Mouse (Mus musculus) embryonic fibroblast, embryonic 13.5 days (primary cell): ENCODE results near the gene Sh2b1. TPM values are rescaled to one million over a fixed set of nuclear protein-coding genes. Genes with fewer than 3 reads are reported as not detected.

Source experiments
- H3K27ac ChIP-seq: 2 replicates; pipeline ENCODE4 v1.5.1; 2012; ENCODE audit warnings: low read length, control low read depth, inconsistent platforms; ENCODE audit not compliant: insufficient read depth
- H3K4me1 ChIP-seq: 2 replicates; pipeline ENCODE4 v1.6.1; 2011; ENCODE audit warnings: low read length; ENCODE audit not compliant: control insufficient read depth, insufficient read depth
- H3K4me3 ChIP-seq: 2 replicates; pipeline ENCODE4 v1.5.1; 2011; ENCODE audit warnings: mild to moderate bottlenecking, control low read depth, low read length; ENCODE audit not compliant: insufficient read depth
- CTCF ChIP-seq: IDR thresholded peaks from 2 replicates; pipeline ENCODE4 v1.5.1; 2011; ENCODE audit warnings: mild to moderate bottlenecking, control low read depth, low read length, moderate library complexity, borderline replicate concordance; ENCODE audit not compliant: insufficient read depth
- POLR2A ChIP-seq: IDR thresholded peaks from 2 replicates; pipeline ENCODE4 v1.6.1; 2011; ENCODE audit warnings: low read depth, mild to moderate bottlenecking, control low read depth, low read length, moderate library complexity
- polyA plus RNA-seq: library from polyadenylated mRNA; stranded (reverse); fragments of >200 nt; gene quantifications from 2 replicates; pipeline ENCODE4 v1.2.4, GENCODE M21; 2011; ENCODE audit warnings: low read depth; ENCODE audit not compliant: missing spikeins, insufficient read length

The Sh2b1 gene
- polyA plus RNA-seq, 1 experiment: 31.3 TPM

GRCm38 (mm10) chr7:126482392-126482871 lies 7.2 kb upstream of the Sh2b1 start:
- Histone ChIP-seq H3K4me3 (peak overlapping the region; percentile 31), H3K4me1 (no peaks in the 10 kb centered on the region), H3K27ac (peak overlapping the region; percentile 15)
- TF ChIP-seq CTCF (no peak), POLR2A (peak; percentile 83)

DNA sequence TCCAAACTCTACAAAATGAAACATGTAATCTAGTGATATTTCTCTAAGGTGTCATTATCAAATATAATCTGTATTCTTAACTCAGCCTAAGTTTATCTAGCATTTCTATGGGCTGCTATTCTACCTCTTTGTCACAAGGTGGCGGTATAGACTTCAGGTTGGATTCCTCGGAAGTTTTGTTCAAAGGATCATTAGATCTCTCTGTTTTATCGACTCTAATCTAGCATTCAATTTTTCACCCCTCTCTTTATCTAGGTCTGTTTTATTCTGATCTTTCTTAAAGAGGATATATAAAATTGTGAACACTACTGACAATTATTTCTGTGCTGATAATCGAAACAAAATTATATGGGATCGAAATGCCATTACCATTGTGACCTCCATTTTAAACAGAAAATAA lies 6.5 kb upstream of the Sh2b1 start:
- no peak overlapping the region for H3K4me3 ChIP-seq
- no peak overlapping the region for H3K27ac ChIP-seq
- TF ChIP-seq CTCF: no peak
- no peak for TF ChIP-seq POLR2A
- no peaks in the 10 kb centered on the region for H3K4me1 ChIP-seq

GRCm38 (mm10) chr7:126474486-126474955 lies 703 bp downstream of the Sh2b1 start:
- Histone ChIP-seq H3K4me1 (peaks cover 2% of the 10 kb centered on the region; the same call in 1 of the 2 replicates), H3K27ac (no peak overlapping the region), H3K4me3 (peak overlapping the region; percentile 73)
- TF ChIP-seq POLR2A (no peak), CTCF (no peak)

DNA sequence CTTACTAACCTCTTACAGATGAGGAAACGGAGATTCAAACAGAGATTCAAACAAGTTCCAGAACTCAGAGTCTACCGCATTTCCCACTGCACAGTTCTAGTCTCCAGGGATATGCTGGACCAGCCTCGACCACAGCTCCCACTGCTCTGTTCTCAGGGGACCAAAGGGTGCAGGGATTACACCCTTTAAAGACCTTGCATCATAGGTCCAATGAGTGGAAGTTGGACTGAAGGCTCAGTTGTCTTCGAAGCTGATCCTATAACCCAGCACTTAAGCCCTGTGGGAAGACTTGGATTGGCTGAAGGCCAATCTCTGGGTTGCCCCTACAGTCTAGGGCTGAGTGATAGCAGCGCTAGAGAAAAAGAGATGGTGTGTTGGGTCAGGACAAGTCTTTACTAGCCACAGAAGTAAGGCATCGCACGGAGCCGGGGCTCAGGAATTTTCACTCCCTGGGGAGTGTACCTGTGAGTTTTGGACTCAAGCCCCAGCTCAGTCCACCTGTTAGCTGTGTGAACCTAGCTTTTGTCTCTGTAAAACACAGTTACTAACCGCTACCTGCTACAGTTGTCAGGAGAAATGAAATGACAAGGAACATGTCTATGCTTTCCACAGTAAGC lies 1.6 kb downstream of the Sh2b1 start:
- TF ChIP-seq POLR2A (no peak), CTCF (no peak)
- no peak overlapping the region for H3K27ac ChIP-seq
- H3K4me3 ChIP-seq: peak overlapping the region; percentile 73
- peaks cover 2% of the 10 kb centered on the region; the same call in 1 of the 2 replicates for H3K4me1 ChIP-seq

DNA sequence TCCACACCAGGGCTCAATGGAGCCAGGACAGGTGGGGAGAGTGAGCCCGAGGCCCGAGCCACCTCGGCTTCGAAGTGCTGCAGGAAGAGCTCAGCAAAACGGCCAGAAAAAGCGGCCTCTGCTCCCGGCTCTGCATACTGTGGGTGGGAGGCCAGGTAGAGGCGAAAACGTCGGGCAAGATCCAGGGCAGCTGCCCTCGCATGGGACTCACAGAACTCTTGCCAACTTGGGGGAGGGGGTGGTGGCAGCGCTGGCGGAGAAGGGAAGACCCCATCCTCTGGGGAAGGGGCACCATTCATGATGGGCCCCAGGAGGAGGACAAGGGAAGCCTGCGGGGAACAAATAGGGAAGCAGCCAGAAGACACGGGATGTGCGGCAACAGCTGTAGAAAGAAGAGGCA lies 2.5 kb downstream of the Sh2b1 start:
- TF ChIP-seq CTCF (no peak), POLR2A (no peak)
- Histone ChIP-seq H3K4me3 (no peak overlapping the region), H3K4me1 (peaks cover 2% of the 10 kb centered on the region; the same call in 1 of the 2 replicates), H3K27ac (no peak overlapping the region)

- Histone ChIP-seq H3K4me3 (no peak overlapping the region), H3K27ac (no peak overlapping the region), H3K4me1 (peaks cover 2% of the 10 kb centered on the region; the same call in 1 of the 2 replicates)
- TF ChIP-seq POLR2A (no peak), CTCF (no peak)
Measured at GRCm38 (mm10) chr7:126472306-126472705, 2.9 kb downstream of the Sh2b1 start.

DNA sequence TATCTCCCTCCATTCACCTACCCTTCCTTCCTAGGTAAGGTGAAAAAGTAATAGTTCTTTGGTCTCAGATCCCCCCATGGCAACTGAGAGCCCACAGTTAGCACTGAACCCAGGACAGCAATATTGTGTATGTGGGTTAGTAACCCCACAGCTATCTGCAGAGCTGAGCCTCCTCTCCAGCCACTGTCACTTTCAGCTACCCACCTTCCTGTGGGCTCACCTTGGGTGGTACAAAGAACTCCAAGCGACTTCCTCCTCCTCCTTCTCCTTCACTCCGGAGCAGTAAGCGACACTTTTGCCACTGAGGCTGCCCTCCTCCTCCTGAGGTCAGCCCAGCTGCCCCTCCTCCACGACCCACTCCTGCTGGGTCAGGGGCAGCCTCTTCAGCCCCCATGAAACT lies 3.4 kb downstream of the Sh2b1 start:
- no peak overlapping the region for H3K4me3 ChIP-seq
- TF ChIP-seq CTCF (no peak), POLR2A (no peak)
- H3K27ac ChIP-seq: no peak overlapping the region
- H3K4me1 ChIP-seq: peaks cover 2% of the 10 kb centered on the region; the same call in 1 of the 2 replicates

GRCm38 (mm10) chr7:126471361-126471760 lies 3.9 kb downstream of the Sh2b1 start:
- H3K27ac ChIP-seq: no peak overlapping the region
- no peak overlapping the region for H3K4me3 ChIP-seq
- H3K4me1 ChIP-seq: peaks cover 2% of the 10 kb centered on the region; the same call in 1 of the 2 replicates
- TF ChIP-seq POLR2A: no peak
- TF ChIP-seq CTCF: no peak

GRCm38 (mm10) chr7:126470077-126470476 lies 5.1 kb downstream of the Sh2b1 start:
- Histone ChIP-seq H3K27ac (no peak overlapping the region), H3K4me3 (no peak overlapping the region), H3K4me1 (0 out of 2 replicates have a peak, but pooled peaks cover 2% of the 10 kb centered on the region)
- no peak for TF ChIP-seq CTCF
- TF ChIP-seq POLR2A: no peak

GRCm38 (mm10) chr7:126467834-126468627 lies 7.2 kb downstream of the Sh2b1 start:
- no peak overlapping the region for H3K4me3 ChIP-seq
- TF ChIP-seq CTCF (no peak), POLR2A (no peak)
- no peak overlapping the region for H3K27ac ChIP-seq
- H3K4me1 ChIP-seq: 0 out of 2 replicates have a peak, but pooled peaks cover 1% of the 10 kb centered on the region
